Mouse (Mus musculus) cerebellum, adult 18-20 months (tissue): ENCODE results near the gene Stra6.

Experiments used
- DNase-seq, 2 experiments: peaks; one replicate each; pipeline ENCODE4 v3.0.0; 2021

The Stra6 gene

GRCm38 (mm10) chr9:58051937-58052336 lies 11.7 kb upstream of the Stra6 start:
- DNase-seq = no peak

GRCm38 (mm10) chr9:58053102-58053501 lies 10.5 kb upstream of the Stra6 start:
- DNase-seq = peak; percentile 73 to 75

GRCm38 (mm10) chr9:58053544-58053943 lies 10.0 kb upstream of the Stra6 start:
- peak in 1 of 2 experiments; percentile 17 for DNase-seq

GRCm38 (mm10) chr9:58054032-58054431 lies 9.6 kb upstream of the Stra6 start:
- DNase-seq = no peak

GRCm38 (mm10) chr9:58055666-58056065 lies 7.9 kb upstream of the Stra6 start:
- no peak for DNase-seq

- DNase-seq = no peak
Measured at GRCm38 (mm10) chr9:58059920-58060319, 3.7 kb upstream of the Stra6 start.

GRCm38 (mm10) chr9:58060677-58061667 lies 2.6 kb upstream of the Stra6 start:
- no peak for DNase-seq

GRCm38 (mm10) chr9:58065532-58065931 lies 1.9 kb downstream of the Stra6 start:
- DNase-seq = no peak

- no peak for DNase-seq
Measured at GRCm38 (mm10) chr9:58065977-58066730, 2.6 kb downstream of the Stra6 start.

- DNase-seq = peak; percentile 29 to 33
Measured at GRCm38 (mm10) chr9:58066731-58067095, 3.1 kb downstream of the Stra6 start.

GRCm38 (mm10) chr9:58067546-58067945 lies 4.0 kb downstream of the Stra6 start:
- peak; percentile 77 to 78 for DNase-seq

- no peak for DNase-seq
Measured at GRCm38 (mm10) chr9:58074561-58074960, 11.0 kb downstream of the Stra6 start.

- no peak for DNase-seq
Measured at GRCm38 (mm10) chr9:58084586-58084985, 21.0 kb downstream of the Stra6 start.

GRCm38 (mm10) chr9:58085074-58085473 lies 21.5 kb downstream of the Stra6 start:
- no peak for DNase-seq

GRCm38 (mm10) chr9:58086203-58086602 lies 22.6 kb downstream of the Stra6 start:
- DNase-seq = no peak

- DNase-seq = no peak
Measured at GRCm38 (mm10) chr9:58086861-58087260, 23.3 kb downstream of the Stra6 start.

GRCm38 (mm10) chr9:58087277-58087998 lies 23.9 kb downstream of the Stra6 start:
- DNase-seq = peak in 1 of 2 experiments; percentile 38

GRCm38 (mm10) chr9:58091623-58092425 lies 28.2 kb downstream of the Stra6 start:
- no peak for DNase-seq

- DNase-seq = peak; percentile 93 to 96
Measured at GRCm38 (mm10) chr9:58092581-58093269, 29.1 kb downstream of the Stra6 start.

- DNase-seq = no peak
Measured at GRCm38 (mm10) chr9:58093776-58094175, 30.2 kb downstream of the Stra6 start.

- DNase-seq = no peak
Measured at GRCm38 (mm10) chr9:58095977-58096376, 32.4 kb downstream of the Stra6 start.
